Mouse (Mus musculus) thymus, postnatal 36 days (tissue): ENCODE measurements around the gene Gcnt7.

ENCODE experiments used
- DNase-seq, 2 experiments: peaks; one replicate each; pipeline ENCODE4 v3.0.0; 2022; ENCODE audit warnings: mixed read lengths in 2 of 2

Gcnt7 gene

DNA sequence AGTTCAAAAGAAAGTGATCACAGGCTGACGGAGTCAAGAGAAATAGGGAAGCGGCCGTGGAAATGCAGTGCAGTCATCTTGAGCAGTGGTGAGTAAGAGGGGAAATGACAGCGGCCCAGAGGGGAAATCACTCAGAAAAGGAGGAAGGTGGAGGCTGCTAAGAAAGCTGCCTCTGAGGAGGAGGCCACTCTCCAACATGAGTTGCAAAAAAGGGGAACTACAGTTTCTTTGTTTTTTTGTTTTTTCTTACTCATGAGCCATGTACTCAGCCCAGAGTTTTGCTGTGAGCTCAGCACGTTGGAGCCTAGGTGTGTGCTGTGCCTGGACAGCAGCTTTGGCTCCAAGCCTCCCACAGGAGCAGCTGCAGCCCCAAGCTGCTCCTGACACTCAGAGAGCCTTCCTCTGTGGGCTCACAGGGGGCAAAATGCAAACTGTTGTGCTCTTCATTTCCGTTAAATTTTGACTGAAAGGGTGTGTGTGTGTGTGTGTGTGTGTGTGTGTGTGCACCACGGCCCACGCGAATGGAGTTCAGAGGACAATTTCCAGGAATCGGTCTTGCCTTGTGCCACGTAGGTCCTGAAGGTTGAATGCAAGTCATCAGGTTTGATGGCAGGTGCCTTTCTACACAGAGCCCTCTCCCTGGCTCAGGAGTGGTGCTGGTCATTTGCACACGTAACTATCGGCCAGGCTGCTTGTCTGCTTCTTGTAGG lies 57.1 kb downstream of the Gcnt7 start:
- peak; percentile 41 to 49 for DNase-seq
